Mouse (Mus musculus) heart, adult 11 months (tissue): ENCODE data around the gene 5430419D17Rik.

Experiments used
- DNase-seq: peaks from one replicate; pipeline ENCODE4 v3.0.0; 2022

The 5430419D17Rik gene

GRCm38 (mm10) chr7:131318340-131318739 lies 144.1 kb downstream of the 5430419D17Rik start:
- DNase-seq: peak; percentile 33

- peak; percentile 65 for DNase-seq
Observed at GRCm38 (mm10) chr7:131322192-131322591, 148.0 kb downstream of the 5430419D17Rik start, which contains the start of gene Cuzd1. TSS of gene Cuzd1 (minus strand) at chr7:131322292.

GRCm38 (mm10) chr7:131327054-131327453 lies 152.9 kb downstream of the 5430419D17Rik start:
- peak; percentile 73 for DNase-seq

- peak; percentile 8 for DNase-seq
Observed at GRCm38 (mm10) chr7:131329416-131329815, 155.2 kb downstream of the 5430419D17Rik start, which contains the start of gene Fam24b. TSS of gene Fam24b (minus strand) at chr7:131329516.

- peak; percentile 36 for DNase-seq
Observed at GRCm38 (mm10) chr7:131331688-131332087, 157.5 kb downstream of the 5430419D17Rik start.

GRCm38 (mm10) chr7:131333564-131333963 lies 159.4 kb downstream of the 5430419D17Rik start, which contains the start of gene Fam24a:
TSS of gene Fam24a (plus strand) at chr7:131333864.
- DNase-seq: no peak

GRCm38 (mm10) chr7:131337502-131338068 lies 163.4 kb downstream of the 5430419D17Rik start:
- DNase-seq: peak; percentile 55

- DNase-seq: no peak
Observed at GRCm38 (mm10) chr7:131345856-131346541, 171.8 kb downstream of the 5430419D17Rik start.
